Mouse (Mus musculus) liver, postnatal 0 days (tissue): ENCODE measurements around the gene Mlycd.

Experiments
- CTCF ChIP-seq: sonication (generic); IDR thresholded peaks from 2 replicates; pipeline ENCODE4 v1.5.1; 2016; ENCODE audit warnings: antibody characterized with exemption, low read depth
- EP300 ChIP-seq: IDR thresholded peaks from 2 replicates; pipeline ENCODE4 v1.6.1; 2016; ENCODE audit warnings: antibody characterized with exemption, low read depth, mild to moderate bottlenecking

GRCm38 (mm10) chr8:119446990-119447780 lies 52.5 kb downstream of the Mlycd start:
- no peak for TF ChIP-seq CTCF
- TF ChIP-seq EP300: no peak
